Mouse (Mus musculus): ENCODE measurements around the gene Ssrp1. TPM values are rescaled to one million over a fixed set of nuclear protein-coding genes. Genes with fewer than 3 reads are reported as not detected.
A peak's percentile ranks its signal among the peaks of the same experiment; 100 is the strongest.

The Ssrp1 gene
- 217 and 272 TPM in 2 replicates for polyA plus RNA-seq (2014; fragmentation: Nextera tagmentation; extraction: Ambion mirVana)

DNA sequence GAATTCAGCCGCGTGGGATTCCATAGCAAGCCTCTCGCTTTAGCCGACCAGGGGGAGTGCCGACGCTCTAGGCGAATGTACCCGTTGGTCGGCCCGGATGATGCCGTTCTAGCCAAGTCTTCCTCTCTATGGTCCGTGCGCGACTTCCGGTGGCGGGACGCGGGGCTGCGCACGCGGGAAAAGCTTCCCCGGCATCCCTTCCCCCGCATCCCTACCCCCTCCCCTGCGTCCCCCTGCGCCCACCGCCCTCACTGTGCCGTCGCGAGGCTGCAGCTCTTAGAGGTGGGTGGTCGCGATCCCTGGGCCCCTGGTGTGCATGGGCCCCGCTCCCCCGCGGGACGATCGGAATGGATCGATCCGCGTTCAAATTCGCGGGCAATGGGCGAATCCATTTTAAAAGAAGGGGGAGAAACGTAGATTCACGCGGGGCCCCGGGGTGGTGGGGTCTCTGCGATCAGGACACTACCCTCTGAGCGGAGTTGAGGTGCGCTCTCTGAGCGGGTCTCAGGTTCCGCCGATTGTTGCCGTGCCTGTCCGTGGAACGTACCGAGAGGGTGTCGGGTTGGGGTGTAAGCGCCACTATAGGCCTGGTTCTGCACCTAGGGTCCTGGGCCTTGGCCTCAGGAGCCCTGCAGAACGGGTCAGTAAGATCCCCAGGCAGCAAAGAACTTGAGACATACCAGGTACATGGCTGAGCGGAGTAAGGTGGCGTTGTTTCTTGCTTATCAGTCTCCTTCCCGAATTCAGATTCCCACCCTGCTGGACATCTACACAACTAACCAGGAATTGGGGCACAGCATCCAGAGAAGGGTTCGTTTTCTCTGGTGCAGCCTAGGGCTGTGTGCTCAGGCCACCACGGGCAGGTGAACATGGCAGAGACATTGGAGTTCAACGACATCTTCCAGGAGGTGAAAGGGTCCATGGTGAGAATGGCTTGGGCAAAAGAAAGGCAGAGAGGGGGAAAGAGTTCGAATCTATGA lies at the start of gene Ssrp1, which contains the start of gene P2rx3:
Ssrp1 (plus strand) TSS at position 188 of the 980 bp plus-strand sequence.
P2rx3 (minus strand) TSS at position 416 of the 980 bp plus-strand sequence.
- H3K4me3 ChIP-seq (ENCODE audit: low read depth, low read length): peak within 1 kb of the TSS; percentile 57
- H3K9ac ChIP-seq (ENCODE audit: low read depth, low read length): peak within 1 kb of the TSS; percentile 83
- peak; percentile 97 for DNase-seq (ENCODE audit: low spot score)
- peak; percentile 98 for ATAC-seq (ENCODE audit: low read depth)
- H3K9me3 ChIP-seq (ENCODE audit: control insufficient read depth, low read length): no peaks in the 10 kb centered on the region
- no peaks in the 10 kb centered on the region for H3K27me3 ChIP-seq (replicated peaks; ENCODE audit: control insufficient read depth, insufficient read depth, low read length)
- WGBS: under 1% methylated on average over 53 of the region's 66 CpGs
- peak within 1 kb of the TSS; percentile 85 for H3K27ac ChIP-seq (replicated peaks; ENCODE audit: low read depth, low read length)
- peak within 1 kb of the TSS; percentile 60 for H3K4me2 ChIP-seq (ENCODE audit: low read depth, low read length)
- peaks cover 33% of the 10 kb centered on the region for H3K36me3 ChIP-seq (ENCODE audit: control insufficient read depth, insufficient read depth, low read length)
- H3K4me1 ChIP-seq (ENCODE audit: control insufficient read depth, insufficient read depth, low read length): peaks cover 6% of the 10 kb centered on the region

DNA sequence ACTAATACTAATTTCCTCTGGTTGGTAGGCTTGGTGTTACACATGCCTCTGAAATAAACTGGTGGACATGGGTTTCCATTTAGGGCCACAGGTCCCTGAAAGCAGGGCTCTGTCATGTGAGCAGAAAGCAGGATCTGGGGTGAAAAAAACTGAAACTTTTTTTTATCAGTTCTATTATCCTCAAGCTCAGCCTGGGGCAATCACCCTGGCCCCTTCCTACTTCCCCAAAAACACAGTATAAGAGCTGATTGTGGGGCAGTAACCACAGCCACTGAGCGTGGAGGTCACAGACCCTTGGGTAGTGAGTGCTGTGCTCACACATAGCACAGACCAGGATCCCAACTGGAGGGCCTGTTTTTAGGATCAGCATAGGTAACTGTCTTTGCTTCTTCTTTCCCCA lies 49.1 kb upstream of the Ssrp1 start, which contains the start of gene Prg3:
Prg3 (plus strand) TSS at position 286 of the 400 bp plus-strand sequence.
- Histone ChIP-seq H3K9me3 (ENCODE audit: control insufficient read depth, low read length) (no peaks in the 10 kb centered on the region), H3K4me3 (ENCODE audit: low read depth, low read length) (no peak within 1 kb of the TSS), H3K4me1 (ENCODE audit: control insufficient read depth, insufficient read depth, low read length) (no peaks in the 10 kb centered on the region), H3K9ac (ENCODE audit: low read depth, low read length) (no peak within 1 kb of the TSS), H3K4me2 (ENCODE audit: low read depth, low read length) (no peak within 1 kb of the TSS), H3K27me3 (replicated peaks; ENCODE audit: control insufficient read depth, insufficient read depth, low read length) (no peaks in the 10 kb centered on the region), H3K36me3 (ENCODE audit: control insufficient read depth, insufficient read depth, low read length) (no peaks in the 10 kb centered on the region), H3K27ac (replicated peaks; ENCODE audit: low read depth, low read length) (no peak within 1 kb of the TSS)
- ATAC-seq (ENCODE audit: low read depth) (no peak), DNase-seq (ENCODE audit: low spot score) (no peak)
- 52% methylated on average over 1 of the region's 1 CpGs for WGBS

DNA sequence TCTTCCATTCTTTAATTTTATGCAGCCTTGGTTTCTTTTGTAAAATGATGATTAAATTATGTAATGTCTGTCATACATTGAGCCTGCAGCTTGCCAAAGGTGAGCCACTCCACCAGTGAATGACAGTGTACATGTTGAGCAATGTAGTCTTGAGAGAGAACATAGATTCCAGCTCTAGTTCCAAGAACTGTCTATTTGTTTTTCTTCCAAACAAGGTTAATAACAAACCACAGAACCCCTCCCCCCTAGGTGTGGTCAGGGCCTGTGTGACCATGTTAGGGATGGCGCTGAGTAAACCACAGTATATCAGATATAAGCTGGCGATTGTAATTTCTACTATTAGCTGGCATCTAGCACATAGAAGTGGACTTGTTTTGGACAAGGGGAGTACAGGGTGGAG lies 40.7 kb upstream of the Ssrp1 start:
- Histone ChIP-seq H3K36me3 (ENCODE audit: control insufficient read depth, insufficient read depth, low read length) (no peaks in the 10 kb centered on the region), H3K4me1 (ENCODE audit: control insufficient read depth, insufficient read depth, low read length) (no peaks in the 10 kb centered on the region), H3K9me3 (ENCODE audit: control insufficient read depth, low read length) (no peaks in the 10 kb centered on the region), H3K4me2 (ENCODE audit: low read depth, low read length) (no peak overlapping the region), H3K4me3 (ENCODE audit: low read depth, low read length) (no peak overlapping the region), H3K9ac (ENCODE audit: low read depth, low read length) (no peak overlapping the region), H3K27ac (replicated peaks; ENCODE audit: low read depth, low read length) (no peak overlapping the region), H3K27me3 (replicated peaks; ENCODE audit: control insufficient read depth, insufficient read depth, low read length) (no peaks in the 10 kb centered on the region)
- ATAC-seq (ENCODE audit: low read depth) (no peak), DNase-seq (ENCODE audit: low spot score) (no peak)
- 76% methylated on average over 2 of the region's 2 CpGs for WGBS

DNA sequence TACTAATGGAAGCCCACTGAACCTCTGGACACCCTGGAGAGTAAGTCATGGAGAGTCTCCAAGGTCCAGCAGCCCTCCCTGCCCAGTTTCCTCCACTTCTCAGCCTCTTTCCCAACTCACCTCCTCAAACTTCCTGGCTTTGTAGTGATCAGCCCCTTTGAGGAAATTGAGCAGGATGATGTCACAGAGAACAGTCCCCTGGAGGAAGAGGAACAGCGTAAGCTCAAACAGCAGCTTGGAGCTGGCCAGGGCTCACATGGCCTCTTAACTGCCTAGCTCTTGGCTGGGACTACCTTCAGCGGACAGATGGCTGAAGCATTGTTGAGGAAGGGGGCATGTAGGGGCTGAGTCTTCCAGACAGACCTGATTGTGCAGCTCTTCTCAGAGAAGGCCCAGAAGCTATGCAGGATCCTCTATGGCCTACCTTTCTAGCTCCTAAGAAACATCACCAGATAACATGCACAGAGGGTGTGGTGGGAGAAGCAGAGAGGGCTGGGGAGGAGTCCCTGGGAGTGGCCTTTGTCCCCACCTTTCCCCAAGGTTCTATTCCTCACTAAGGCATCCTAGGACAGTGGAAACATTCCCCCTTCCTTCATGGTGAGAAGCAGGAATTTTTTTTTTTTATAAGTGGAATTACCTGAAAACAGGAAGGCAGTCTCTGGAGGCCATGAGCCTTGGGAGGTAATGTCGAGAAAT lies 37.4 kb upstream of the Ssrp1 start:
- Histone ChIP-seq H3K4me2 (ENCODE audit: low read depth, low read length) (no peak overlapping the region), H3K27ac (replicated peaks; ENCODE audit: low read depth, low read length) (no peak overlapping the region), H3K9ac (ENCODE audit: low read depth, low read length) (no peak overlapping the region), H3K9me3 (ENCODE audit: control insufficient read depth, low read length) (no peaks in the 10 kb centered on the region), H3K4me1 (ENCODE audit: control insufficient read depth, insufficient read depth, low read length) (no peaks in the 10 kb centered on the region), H3K4me3 (ENCODE audit: low read depth, low read length) (no peak overlapping the region), H3K36me3 (ENCODE audit: control insufficient read depth, insufficient read depth, low read length) (no peaks in the 10 kb centered on the region), H3K27me3 (replicated peaks; ENCODE audit: control insufficient read depth, insufficient read depth, low read length) (no peaks in the 10 kb centered on the region)
- 74% methylated on average over 3 of the region's 3 CpGs for WGBS
- peak; percentile 36 for DNase-seq (ENCODE audit: low spot score)
- ATAC-seq (ENCODE audit: low read depth): no peak

DNA sequence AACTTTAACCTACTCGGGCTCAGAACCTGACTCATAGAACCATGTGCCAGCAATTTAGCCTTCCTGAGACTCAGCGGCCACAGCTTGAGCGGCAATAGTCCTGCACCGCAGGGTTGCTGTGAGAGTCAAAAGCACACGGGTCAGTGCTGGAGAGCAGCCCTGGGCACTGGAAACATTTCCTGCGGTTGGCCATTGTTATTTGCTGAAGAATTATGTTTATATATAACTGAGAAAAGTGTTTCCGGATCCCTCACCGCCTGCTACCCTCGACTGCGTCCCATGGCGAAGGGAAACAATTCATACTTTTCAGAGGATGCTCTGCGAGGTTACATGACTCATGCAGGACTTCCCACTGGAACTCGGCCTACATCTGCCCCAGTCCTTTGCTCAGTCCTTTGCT lies 35.5 kb upstream of the Ssrp1 start:
- peak; percentile 9 for DNase-seq (ENCODE audit: low spot score)
- no peak for ATAC-seq (ENCODE audit: low read depth)
- no peaks in the 10 kb centered on the region for H3K4me1 ChIP-seq (ENCODE audit: control insufficient read depth, insufficient read depth, low read length)
- H3K4me2 ChIP-seq (ENCODE audit: low read depth, low read length): no peak overlapping the region
- H3K27ac ChIP-seq (replicated peaks; ENCODE audit: low read depth, low read length): no peak overlapping the region
- no peak overlapping the region for H3K4me3 ChIP-seq (ENCODE audit: low read depth, low read length)
- H3K27me3 ChIP-seq (replicated peaks; ENCODE audit: control insufficient read depth, insufficient read depth, low read length): no peaks in the 10 kb centered on the region
- 70% methylated on average over 13 of the region's 13 CpGs for WGBS
- H3K9me3 ChIP-seq (ENCODE audit: control insufficient read depth, low read length): no peaks in the 10 kb centered on the region
- no peak overlapping the region for H3K9ac ChIP-seq (ENCODE audit: low read depth, low read length)
- H3K36me3 ChIP-seq (ENCODE audit: control insufficient read depth, insufficient read depth, low read length): no peaks in the 10 kb centered on the region

DNA sequence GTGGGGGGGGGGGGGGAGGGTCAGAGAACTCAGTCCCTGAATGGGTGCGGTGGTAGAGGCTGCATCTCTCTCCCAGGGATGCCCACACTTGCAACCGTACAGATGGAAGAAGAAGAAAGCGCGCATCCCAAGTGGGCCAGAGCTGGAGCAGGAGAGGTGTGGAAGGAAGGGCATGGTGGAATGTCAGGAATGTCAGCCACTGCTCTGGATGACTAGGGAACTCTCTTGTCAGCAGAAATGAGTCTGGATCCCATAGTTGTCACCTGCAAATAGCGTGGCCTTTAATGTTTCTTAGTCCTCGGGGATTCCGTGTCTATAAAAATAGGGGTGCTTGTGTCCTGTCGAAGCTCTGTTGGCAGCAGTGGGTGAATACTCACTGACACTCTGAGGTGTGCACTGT lies 34.5 kb upstream of the Ssrp1 start:
- Histone ChIP-seq H3K4me3 (ENCODE audit: low read depth, low read length) (no peak overlapping the region), H3K36me3 (ENCODE audit: control insufficient read depth, insufficient read depth, low read length) (no peaks in the 10 kb centered on the region), H3K4me1 (ENCODE audit: control insufficient read depth, insufficient read depth, low read length) (no peaks in the 10 kb centered on the region), H3K9me3 (ENCODE audit: control insufficient read depth, low read length) (no peaks in the 10 kb centered on the region), H3K27ac (replicated peaks; ENCODE audit: low read depth, low read length) (no peak overlapping the region), H3K27me3 (replicated peaks; ENCODE audit: control insufficient read depth, insufficient read depth, low read length) (no peaks in the 10 kb centered on the region), H3K9ac (ENCODE audit: low read depth, low read length) (no peak overlapping the region), H3K4me2 (ENCODE audit: low read depth, low read length) (no peak overlapping the region)
- ATAC-seq (ENCODE audit: low read depth): no peak
- DNase-seq (ENCODE audit: low spot score): no peak
- 71% methylated on average over 8 of the region's 8 CpGs for WGBS

DNA sequence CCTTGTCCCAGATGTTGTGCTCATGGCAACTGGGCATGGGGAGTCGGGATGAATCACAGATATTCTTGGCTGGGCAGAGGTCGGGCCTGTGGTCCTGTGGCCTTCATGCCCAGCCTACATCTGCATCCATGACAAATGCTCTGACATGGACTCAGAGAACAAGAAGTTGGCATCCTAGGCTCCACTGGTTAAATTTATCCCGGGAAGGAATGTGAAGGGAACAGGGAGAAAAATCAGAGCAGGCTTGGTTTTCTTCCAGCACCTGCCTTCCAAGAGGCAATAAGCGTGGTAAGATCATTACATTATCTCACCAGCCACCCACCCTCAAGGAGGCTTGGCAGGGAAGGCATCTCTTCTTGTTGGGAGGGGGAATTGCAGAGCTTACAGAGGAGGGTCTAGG lies 32.7 kb upstream of the Ssrp1 start:
- Histone ChIP-seq H3K9me3 (ENCODE audit: control insufficient read depth, low read length) (no peaks in the 10 kb centered on the region), H3K27ac (replicated peaks; ENCODE audit: low read depth, low read length) (no peak overlapping the region), H3K9ac (ENCODE audit: low read depth, low read length) (no peak overlapping the region), H3K4me1 (ENCODE audit: control insufficient read depth, insufficient read depth, low read length) (no peaks in the 10 kb centered on the region), H3K4me3 (ENCODE audit: low read depth, low read length) (no peak overlapping the region), H3K36me3 (ENCODE audit: control insufficient read depth, insufficient read depth, low read length) (no peaks in the 10 kb centered on the region), H3K27me3 (replicated peaks; ENCODE audit: control insufficient read depth, insufficient read depth, low read length) (no peaks in the 10 kb centered on the region), H3K4me2 (ENCODE audit: low read depth, low read length) (no peak overlapping the region)
- ATAC-seq (ENCODE audit: low read depth) (no peak), DNase-seq (ENCODE audit: low spot score) (no peak)
- 80% methylated on average over 4 of the region's 4 CpGs for WGBS

DNA sequence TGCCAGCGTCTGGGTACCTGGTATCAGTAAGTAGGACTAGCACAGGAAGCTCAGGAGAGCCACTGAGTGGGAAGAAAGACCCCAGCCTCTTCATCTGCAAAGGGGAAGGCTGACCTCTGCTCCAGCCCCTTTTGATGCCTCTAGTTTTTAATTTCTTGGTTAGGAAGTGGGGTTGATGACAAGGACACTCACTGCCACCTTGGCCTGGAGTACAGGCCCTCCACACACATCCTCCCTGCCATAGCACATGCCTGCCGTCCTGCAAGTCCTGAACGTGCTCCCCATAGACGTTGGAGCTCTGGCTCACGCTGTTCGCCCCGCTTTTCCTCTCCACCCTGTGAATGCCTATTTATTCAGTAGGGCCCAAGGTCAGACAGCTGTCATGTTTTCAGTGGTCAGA lies 30.4 kb upstream of the Ssrp1 start:
- Histone ChIP-seq H3K4me1 (ENCODE audit: control insufficient read depth, insufficient read depth, low read length) (no peaks in the 10 kb centered on the region), H3K27ac (replicated peaks; ENCODE audit: low read depth, low read length) (no peak overlapping the region), H3K9me3 (ENCODE audit: control insufficient read depth, low read length) (no peaks in the 10 kb centered on the region), H3K4me3 (ENCODE audit: low read depth, low read length) (no peak overlapping the region), H3K36me3 (ENCODE audit: control insufficient read depth, insufficient read depth, low read length) (no peaks in the 10 kb centered on the region), H3K4me2 (ENCODE audit: low read depth, low read length) (no peak overlapping the region), H3K9ac (ENCODE audit: low read depth, low read length) (no peak overlapping the region), H3K27me3 (replicated peaks; ENCODE audit: control insufficient read depth, insufficient read depth, low read length) (no peaks in the 10 kb centered on the region)
- no peak for DNase-seq (ENCODE audit: low spot score)
- ATAC-seq (ENCODE audit: low read depth): no peak
- 79% methylated on average over 7 of the region's 7 CpGs for WGBS
